Mouse (Mus musculus) urinary bladder, adult 2 months (tissue): Measurements from ENCODE around the gene Srcin1. TPM values are rescaled to one million over a fixed set of nuclear protein-coding genes. Genes with fewer than 3 reads are reported as not detected.

Source experiments
- DNase-seq: peaks from one replicate; pipeline ENCODE4 v3.0.0; 2022; ENCODE audit warnings: low spot score
- polyA plus RNA-seq: library from polyadenylated mRNA; depleted of rRNA; stranded (reverse); fragments of >200 nt; gene quantifications from 2 replicates; pipeline ENCODE4 v1.2.3, GENCODE M21; 2012

Srcin1 gene
- polyA plus RNA-seq, 1 experiment, result 1.4 TPM

GRCm38 (mm10) chr11:97509058-97509457 lies 66.9 kb downstream of the Srcin1 start:
- no peak for DNase-seq

GRCm38 (mm10) chr11:97508198-97508597 lies 67.8 kb downstream of the Srcin1 start:
- DNase-seq, result no peak

- DNase-seq, result no peak
Observed at GRCm38 (mm10) chr11:97506331-97506730, 69.7 kb downstream of the Srcin1 start.

GRCm38 (mm10) chr11:97505784-97506183 lies 70.2 kb downstream of the Srcin1 start:
- no peak for DNase-seq

- DNase-seq, result no peak
Observed at GRCm38 (mm10) chr11:97502846-97503245, 73.1 kb downstream of the Srcin1 start.

GRCm38 (mm10) chr11:97502383-97502782 lies 73.6 kb downstream of the Srcin1 start:
- DNase-seq, result no peak

- no peak for DNase-seq
Observed at GRCm38 (mm10) chr11:97500720-97501448, 75.1 kb downstream of the Srcin1 start.

GRCm38 (mm10) chr11:97499865-97500719 lies 75.9 kb downstream of the Srcin1 start, which contains the start of gene 4933428G20Rik:
Gene 4933428G20Rik (minus strand): TSS chr11:97500340.
- DNase-seq, result no peak

- no peak for DNase-seq
Observed at GRCm38 (mm10) chr11:97497543-97497942, 78.4 kb downstream of the Srcin1 start.

GRCm38 (mm10) chr11:97492836-97493235 lies 83.2 kb downstream of the Srcin1 start:
- DNase-seq, result no peak

GRCm38 (mm10) chr11:97491640-97492039 lies 84.3 kb downstream of the Srcin1 start:
- no peak for DNase-seq

GRCm38 (mm10) chr11:97489589-97490324 lies 86.2 kb downstream of the Srcin1 start:
- DNase-seq, result peak; percentile 56

GRCm38 (mm10) chr11:97487656-97488055 lies 88.3 kb downstream of the Srcin1 start:
- DNase-seq, result no peak

- DNase-seq, result no peak
Observed at GRCm38 (mm10) chr11:97485661-97486060, 90.3 kb downstream of the Srcin1 start.

GRCm38 (mm10) chr11:97479824-97480223 lies 96.2 kb downstream of the Srcin1 start:
- no peak for DNase-seq

GRCm38 (mm10) chr11:97479085-97479484 lies 96.9 kb downstream of the Srcin1 start:
- DNase-seq, result no peak

- no peak for DNase-seq
Observed at GRCm38 (mm10) chr11:97478345-97478744, 97.6 kb downstream of the Srcin1 start.

GRCm38 (mm10) chr11:97477431-97477830 lies 98.6 kb downstream of the Srcin1 start:
- no peak for DNase-seq

- DNase-seq, result no peak
Observed at GRCm38 (mm10) chr11:97476334-97477095, 99.5 kb downstream of the Srcin1 start.

GRCm38 (mm10) chr11:97471276-97471675 lies 104.7 kb downstream of the Srcin1 start:
- DNase-seq, result no peak

- DNase-seq, result no peak
Observed at GRCm38 (mm10) chr11:97469828-97470227, 106.2 kb downstream of the Srcin1 start.
